Mouse (Mus musculus) olfactory bulb, adult 2 months (tissue): Measurements from ENCODE around the gene Cradd.

ENCODE experiments used
- CTCF ChIP-seq: fragments of 200-500 bp; IDR thresholded peaks from 2 replicates; pipeline ENCODE4 v1.5.1; 2012; ENCODE audit warnings: low read depth, mild to moderate bottlenecking, low read length, moderate library complexity; ENCODE audit not compliant: insufficient read depth
- POLR2A ChIP-seq: fragments of 200-500 bp; IDR thresholded peaks from 2 replicates; pipeline ENCODE4 v1.6.1; 2012; ENCODE audit warnings: mild to moderate bottlenecking, low read depth, low read length, moderate library complexity; ENCODE audit not compliant: insufficient read depth

DNA sequence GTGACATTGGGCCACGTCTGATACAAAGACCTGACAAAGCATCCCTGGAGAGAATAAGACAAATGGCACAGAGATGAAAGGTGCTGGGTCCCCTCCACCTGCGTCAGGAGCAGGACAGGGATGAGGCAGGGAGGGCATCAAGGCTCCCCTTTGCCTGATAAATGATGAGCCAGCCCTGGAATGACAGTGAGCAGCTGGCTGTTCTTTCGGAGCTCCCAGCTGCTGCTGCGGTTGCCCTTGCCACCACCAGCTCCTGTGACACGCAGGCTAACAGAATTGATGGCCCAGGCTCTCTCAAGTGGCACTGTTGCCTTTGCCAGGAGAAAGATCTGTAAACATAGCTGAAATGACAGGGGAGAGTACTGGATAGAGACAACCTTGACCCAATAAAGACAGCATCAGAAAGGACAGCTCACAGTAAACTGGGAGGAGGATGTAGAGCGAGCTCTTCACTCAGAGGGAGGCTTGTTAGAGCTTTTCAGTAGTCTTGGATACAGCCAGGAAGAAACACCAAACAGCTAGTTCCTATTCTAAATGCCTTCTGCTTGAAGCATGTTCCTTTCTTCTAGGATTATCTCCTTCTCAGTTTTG is 31.8 kb upstream of the Cradd start:
- no peak for TF ChIP-seq CTCF
- no peak for TF ChIP-seq POLR2A
